Mouse (Mus musculus) cerebellum, adult 11-12 months (tissue): ENCODE measurements around the gene Naxd.
"Not testable (repeated sequence)": the region's sequence is repeated elsewhere in the genome, so short reads cannot be mapped to it uniquely, and the experiment has no call there.

ENCODE experiments used
- DNase-seq: peaks from one replicate; pipeline ENCODE4 v3.0.0; 2022

Naxd gene

DNA sequence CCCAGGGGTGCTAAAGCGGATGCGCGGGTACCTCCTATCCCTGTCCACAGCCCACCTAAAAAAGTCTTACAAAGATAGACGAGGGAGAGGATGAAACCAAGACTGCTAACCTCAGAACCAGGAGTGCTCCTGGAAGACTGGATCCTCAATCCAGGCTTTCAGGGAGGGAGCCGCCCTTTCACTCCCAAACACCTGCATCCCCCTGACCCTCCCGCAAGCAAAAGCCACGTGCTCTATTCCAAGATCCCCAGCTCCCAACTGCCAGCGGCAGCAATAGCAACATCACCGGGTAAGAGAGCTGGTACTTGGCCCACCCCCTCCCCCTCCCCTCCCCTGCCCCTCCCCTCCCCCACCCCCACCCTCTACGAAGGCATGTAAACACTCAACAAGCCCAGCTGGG is 21.9 kb upstream of the Naxd start:
- no peak for DNase-seq

DNA sequence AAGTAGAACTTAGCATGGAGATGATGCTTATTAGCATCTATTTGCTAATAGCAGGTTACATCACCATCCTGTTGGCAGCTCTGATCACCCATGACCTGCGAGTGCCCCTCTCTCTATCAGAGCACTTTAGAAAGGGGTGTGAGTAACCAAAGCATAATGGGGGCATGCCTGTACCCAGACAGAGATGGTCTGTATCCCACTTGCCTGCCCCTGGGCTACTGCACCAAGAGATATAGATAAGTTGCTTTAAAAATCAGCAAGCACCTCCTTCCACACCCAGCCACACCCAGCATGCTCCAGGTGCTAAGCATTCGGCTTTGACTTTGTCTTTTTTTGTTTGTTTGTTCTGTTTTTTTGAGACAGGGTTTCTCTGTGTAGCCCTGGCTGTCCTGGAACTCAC is 21.4 kb upstream of the Naxd start:
- DNase-seq, result no peak

DNA sequence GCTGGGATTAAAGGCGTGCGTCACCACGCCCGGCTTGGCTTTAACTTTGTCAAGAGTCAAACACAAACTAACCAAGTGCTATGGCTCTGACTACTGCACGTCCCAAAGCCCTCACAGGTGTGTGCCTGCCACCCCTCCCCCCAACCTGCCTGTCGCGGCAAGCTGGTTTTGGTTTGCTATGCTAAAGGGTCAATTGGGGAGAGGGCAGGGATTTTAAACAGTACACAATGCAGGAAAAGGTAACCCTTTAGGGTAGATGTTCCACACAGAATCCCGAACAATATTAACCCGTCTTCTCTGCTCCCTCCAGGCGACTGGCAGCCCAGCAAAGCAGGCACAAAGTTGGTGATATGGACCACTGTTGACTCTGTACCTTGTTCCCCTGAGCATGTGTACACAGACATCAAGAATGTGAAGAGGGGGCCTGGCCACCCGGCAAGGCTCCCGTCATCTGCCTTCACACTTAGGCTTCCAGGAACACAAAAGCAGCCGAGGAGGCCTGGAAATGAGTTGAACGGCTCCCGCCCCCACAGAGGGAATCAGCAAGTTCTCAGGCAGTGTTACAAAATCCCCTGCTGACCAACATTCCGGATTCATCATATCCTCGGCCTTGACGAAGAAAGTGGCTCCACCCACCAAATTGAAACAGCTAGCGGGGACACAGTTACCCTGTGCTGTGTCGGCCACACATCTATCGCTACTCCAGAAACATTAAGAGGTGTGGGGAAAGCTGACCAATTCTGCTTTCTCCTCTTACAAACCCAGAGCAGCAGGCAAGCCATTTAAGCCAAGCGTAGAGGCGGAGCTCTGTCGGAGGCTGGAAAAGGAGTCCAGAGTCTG is 20.7 kb upstream of the Naxd start:
- no peak for DNase-seq

DNA sequence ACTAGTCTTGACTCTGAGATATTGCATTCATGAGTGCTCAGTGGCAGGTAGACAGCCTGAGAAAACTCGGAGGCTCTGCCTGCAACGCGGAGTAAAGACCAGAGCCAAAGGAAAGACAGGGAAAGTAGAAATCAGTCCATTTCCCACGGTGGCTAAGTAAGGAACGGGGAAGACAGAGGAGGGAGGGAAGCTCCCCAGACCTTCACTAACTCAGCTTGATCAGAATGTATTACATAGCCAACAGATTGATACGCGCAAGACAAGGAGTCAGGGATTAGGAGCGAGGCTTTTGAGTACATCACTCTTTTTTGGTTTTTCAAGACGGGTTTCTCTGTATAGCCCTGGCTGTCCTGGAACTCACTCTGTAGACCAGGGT is 20.1 kb upstream of the Naxd start:
- DNase-seq, result no peak

DNA sequence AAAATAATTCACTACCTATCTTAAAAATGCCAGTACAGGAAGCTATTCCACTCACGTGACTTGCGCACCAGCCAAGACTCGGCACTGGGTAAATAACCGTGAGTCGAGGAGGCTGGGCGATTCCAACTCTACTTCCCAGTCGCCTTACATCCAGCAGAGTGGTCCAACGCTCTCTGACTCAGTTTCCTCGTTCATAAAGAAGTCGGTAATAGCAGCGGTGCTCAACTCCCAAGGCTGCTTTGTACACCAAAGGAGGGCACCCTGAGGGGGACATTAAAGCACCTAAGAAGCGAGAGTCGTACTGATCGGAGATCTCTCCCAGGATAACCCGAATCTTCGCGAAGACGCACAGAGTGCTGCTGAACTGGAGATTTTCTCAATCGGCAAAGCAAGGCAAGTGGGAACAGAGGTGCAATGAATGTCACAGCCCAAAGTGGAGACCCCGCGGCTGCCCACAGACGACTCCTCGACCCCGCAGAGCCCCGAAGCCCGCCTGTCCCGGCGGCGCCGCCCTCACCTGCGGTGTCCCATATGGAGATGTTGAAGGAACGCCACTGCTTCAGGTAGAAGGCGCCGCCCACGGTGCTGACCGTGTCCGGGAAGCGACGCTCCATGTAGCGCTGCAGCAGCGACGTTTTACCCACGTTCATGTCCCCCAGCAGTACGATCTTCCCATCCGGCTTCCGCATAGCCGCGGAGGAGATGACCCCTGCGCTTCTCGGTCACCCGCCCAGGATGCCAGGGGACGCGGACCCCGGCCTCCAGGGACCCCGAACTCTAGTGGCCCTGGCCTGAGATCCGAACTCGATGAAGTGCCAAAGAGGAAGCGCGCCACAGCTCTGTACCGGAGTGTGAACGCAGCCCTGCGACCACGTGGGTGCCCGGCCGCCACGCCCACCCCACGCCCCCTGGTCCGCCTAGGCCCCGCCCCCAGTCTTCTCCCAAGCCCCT is 19.2 kb upstream of the Naxd start, which contains the start of gene Rab20:
Gene Rab20, minus strand, starts transcription at position 900 of the 951 bp plus-strand sequence.
- no peak for DNase-seq

DNA sequence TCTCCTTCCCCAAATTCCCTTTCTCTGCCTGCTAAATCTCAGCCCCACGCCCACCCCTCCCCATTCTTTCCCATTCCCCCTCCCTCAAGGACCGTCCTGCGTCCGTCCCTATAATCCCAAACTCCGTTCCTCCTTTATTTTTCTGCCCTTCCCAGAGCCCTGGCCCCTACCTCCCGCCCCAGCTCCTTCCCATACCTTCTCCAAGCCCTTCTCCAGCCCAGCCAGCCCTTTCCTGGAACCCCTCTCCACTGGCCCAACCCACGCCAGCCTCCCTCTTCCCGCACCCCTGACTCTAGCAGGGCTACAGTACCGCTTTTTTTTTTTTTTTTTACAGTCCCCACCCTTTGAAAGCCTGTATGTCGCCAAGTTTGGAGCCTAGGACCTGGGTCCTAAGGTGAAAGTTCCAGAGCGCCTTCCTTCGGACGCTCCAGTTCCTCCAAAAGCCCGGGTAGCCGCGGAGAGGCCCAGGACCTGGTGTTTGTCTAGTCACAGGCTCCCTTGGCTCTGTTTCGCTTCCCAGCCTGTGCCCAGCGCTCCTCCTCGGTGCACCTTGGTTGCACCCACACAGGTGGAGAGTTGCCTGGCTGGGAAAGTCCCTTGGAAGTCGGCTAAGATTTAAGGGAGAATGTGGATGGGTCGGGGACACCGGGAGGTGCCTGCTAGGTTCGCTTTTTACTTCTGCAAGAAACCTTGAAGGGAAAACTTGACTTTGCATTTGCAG is 18.3 kb upstream of the Naxd start:
- DNase-seq, result no peak

DNA sequence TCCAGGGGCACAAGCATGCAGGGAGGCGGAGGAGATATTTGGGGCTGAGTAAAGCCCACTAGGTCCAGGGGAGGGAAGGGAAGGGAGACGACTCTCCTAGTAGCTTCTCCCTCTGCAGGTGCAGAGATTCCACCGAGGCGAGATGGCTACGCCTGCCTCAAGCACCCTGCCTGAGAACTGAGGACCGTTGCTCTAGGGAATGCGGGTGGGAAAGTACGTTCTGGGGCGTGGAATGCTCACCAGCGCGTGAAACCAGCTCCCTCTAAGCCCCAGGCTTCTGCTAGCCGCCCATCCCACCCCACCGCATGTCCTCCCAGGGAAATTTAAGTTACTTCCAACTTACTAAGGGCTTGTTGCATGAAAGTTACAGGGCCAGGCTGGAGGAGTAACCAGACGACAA is 17.7 kb upstream of the Naxd start:
- DNase-seq, result no peak

DNA sequence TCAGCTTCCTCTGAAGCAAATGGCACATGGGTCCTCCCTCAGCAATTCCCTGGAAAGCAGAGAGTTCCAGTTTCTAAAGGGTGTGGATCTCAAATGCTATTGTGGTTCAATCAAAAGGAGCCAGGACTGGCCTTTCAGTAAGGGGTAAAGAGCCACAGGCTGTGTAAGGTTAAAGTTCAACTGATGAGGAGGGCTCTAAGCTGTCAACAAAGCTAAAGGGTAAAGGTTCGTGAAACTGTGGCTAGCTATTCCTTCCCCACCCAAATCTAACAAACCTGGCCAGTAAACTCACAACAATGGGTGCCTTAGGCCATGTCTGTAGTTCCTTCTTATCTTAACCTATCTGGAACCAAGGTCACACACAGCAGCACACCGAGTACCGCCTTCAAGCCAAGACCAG is 15.4 kb upstream of the Naxd start:
- DNase-seq, result no peak

DNA sequence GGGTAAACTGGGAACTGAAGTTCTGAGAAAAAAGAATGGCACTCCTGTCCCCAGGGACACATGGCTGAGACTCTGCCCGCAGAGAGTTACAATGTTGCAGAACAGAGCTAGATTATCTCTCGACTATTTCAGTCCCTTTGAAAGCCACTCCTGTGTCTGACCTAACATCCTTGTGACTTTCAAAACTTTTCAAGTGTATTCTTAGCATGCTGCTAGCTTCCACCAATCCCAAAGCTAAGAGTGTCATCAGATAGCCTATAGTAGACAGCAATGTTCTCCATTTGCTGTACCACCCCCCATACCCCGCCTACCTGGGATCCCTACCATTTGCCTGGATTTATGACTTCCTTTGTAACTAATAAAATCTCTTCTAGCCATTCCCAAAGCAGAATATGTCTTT is 14.8 kb upstream of the Naxd start:
- no peak for DNase-seq

DNA sequence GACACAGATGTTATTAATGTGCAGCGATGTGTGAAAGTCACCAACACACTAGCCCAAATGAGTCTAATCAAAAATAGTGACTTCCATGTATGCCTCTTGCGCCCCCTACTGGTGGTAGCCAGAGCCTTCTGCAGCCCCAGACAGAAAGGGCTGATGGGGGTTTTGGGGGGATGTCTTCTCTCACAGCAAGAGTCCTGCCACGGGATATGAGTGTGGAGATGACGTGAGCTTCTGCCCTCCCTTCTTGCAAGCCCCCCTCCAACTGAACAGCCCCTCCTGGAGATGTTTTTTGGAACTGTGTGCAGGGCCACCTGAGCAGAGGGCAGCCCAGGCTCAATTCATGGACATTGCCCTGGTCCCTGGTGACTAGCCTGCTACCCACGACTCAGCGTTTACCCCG is 11.2 kb upstream of the Naxd start:
- DNase-seq, result no peak

DNA sequence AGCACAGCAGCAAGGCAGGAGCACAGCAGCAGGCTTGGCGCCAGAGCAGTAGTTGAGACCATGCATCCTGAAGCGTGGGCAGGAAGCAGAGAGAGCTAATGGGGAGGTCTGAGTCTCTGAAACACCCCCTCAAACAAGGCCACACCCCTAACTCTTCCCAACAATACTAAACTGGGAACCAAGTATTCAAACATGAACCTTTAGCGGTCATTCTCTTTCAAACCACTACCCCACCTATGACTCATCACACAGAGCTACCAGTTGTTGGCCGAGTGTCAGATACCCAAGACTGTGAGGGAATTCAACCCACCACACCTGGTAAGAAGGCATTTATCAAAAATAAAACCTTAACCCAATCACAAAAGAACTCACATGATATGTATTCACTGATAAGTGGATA is 10.1 kb upstream of the Naxd start:
- DNase-seq, result no peak

DNA sequence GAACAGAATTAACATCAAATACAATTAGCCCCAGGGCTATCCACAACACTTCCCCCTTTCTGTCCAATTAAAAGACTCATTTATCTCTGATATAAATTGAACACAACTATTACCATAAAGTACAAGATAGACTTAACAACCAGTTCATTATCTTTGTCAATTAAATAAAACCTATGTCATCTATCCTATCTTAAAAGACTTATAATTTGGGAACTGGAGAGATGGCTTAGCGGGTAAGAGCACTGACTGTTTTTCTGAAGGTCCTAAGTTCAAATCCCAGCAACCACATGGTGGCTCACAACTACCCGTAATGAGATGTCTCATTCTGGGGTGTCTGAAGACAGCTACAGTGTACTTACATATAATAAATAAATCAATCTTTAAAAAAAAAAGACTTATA is 5.0 kb upstream of the Naxd start:
- not testable (repeated sequence) for DNase-seq

DNA sequence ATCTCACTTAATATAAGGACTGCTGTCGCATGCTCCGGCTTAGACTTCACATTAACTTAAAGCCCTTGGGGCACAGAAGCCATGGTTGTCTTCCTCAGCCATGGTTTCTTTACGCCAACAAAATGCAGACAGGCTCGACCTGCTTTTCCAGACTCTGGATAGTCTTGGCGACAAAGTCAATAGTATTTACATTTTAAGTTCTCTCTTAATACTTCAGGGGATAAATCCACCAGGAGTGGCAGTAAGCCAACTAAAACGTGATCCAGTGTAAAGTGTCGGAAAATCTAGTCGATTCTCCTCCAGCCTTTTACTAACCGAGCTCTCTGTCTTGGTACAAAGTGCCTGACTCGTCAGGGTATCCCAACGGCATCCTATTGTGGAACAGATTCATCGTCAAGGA is 975 bp downstream of the Naxd start:
- no peak for DNase-seq

DNA sequence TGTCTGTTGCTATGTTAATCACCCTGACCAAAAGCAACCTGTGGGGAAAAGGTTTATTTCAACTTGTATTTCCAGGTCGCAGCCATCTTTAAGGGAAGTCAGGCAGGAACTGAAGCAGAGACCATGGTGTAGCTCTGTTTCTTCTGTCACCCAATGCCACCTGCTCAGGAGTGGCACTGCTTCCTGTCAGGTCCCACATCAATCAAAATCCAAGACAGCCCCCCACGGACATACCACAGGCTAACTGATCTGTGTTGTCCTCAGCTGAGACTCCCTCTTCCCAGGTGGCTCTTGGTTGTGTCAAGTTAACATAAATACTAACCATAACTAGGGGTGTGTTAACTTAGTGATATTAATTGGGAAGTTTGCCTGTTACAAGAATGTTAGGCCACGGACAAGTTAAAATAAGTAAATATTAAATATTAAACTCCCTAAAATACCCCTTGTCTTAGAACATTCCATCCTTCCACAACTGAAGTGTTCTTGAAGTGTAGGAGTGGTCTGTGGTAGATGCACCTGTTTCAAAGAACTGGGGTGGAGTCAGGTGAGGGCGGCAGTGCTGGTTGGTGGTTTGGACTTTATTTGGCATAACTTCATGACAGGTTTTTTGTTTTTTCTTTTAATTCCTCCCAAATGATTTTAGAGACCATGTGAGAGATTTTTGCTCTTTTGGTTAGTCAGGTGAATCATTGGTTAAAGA is 1.6 kb downstream of the Naxd start:
- DNase-seq, result no peak

DNA sequence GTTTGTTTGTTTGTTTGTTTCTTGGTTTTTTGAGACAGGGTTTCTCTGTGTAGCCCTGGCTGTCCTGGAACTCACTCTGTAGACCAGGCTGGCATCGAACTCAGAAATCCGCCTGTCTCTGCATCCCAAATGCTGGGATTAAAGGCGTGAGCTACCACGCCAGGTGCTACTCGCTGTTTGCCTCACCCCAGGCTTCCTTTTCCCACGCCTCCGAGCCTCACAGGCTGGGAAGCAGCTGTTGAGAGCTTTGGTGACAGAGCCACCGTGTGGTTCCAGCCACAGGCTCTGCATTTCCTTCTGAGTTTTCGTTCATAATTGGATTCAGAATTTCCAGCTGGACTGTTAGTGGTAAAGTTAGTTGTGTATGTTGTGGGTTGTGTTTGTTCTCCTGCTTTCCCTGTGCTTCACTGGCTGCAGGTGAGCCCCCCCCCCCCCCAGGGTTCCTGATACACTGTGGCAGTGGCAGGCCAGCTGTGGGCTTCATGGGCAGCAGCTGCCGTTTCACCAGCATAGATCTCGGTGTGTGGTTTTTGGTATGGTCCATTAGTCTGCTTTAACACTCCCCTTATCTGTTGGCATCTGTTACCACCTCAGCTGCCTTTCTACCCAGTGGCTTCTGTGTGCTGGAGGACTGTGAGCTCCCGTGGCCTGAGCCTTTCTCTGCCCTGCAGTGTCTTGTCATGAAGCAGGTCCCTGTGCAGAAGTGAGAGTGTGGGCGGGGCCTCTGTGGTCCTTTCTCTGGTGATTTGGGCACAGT is 6.3 kb downstream of the Naxd start:
- no peak for DNase-seq

DNA sequence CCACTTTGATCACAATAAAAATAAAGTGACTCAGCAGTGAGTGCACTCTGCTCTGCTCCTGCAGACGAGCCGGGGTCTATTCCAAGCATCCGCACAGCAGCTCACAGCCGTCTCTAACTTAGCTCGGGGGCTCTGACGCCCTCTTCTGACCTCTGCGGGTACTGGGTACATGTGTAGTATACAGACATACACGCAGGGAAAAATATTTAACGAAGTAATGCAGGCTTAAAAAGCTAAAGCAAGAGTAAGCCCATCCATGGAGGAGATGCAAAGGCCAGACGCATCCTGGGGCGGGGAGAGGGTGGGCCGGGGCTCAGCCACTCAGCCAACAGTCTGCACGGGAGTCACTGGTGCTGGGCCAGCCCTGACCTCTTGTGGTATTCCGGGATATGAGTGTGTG is 8.8 kb downstream of the Naxd start:
- no peak for DNase-seq

DNA sequence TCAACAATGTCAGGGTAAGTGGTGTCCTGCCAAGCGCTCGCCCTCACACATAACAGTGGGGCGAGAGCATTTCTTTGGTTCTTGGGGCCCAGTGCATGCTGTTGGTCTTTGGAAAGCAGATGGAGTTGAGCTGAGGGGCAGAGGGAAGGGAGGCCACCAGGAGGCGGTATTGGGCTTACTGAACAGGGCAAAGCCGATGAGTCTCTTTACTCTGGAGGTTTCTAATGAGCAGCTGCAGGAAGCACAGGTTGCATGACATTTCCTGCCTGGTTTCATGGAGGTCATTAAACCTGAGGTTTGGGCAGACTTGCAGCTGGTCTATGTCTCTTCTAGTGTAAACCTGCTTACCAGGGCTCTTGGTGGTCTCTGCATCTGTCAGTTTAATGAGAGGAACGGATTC is 9.5 kb downstream of the Naxd start:
- no peak for DNase-seq

DNA sequence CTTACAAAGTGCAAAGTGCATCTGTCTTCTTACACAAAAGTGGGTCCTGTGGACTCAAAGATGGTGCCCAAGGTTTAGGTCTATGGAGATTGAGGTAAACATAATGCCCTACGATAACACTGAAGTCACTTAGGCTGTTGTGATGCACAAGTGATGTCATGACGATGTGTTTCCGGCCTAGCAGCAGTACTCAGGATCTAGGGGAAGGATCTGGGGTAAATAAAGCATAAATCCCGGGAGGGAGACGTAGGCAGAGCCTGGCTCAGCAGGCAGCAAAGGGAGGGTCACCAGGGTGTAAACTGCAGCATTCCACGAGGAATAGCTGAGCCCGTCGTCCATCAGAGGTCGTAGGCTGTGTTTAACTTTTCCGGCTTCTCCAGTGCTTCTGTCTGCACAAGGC is 11.6 kb downstream of the Naxd start:
- no peak for DNase-seq

DNA sequence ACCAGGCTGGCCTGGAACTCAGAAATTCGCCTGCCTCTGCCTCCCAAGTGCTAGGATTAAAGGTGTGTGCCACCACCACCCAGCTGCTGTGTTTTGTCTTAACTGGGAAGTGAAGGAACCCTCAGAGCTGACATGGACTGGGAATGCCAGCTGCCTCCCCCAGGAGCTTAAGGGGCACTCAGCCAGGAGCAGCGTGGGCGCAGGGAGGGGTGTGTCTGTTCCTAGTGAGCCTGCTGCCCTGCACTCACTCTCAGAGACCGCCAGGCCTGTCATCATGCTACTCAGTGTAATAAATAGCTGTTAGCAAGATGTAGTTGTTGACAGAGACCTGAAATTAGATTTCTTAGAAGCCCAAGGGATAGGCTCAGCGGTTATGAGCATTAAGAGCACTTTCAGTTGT is 13.7 kb downstream of the Naxd start:
- no peak for DNase-seq

DNA sequence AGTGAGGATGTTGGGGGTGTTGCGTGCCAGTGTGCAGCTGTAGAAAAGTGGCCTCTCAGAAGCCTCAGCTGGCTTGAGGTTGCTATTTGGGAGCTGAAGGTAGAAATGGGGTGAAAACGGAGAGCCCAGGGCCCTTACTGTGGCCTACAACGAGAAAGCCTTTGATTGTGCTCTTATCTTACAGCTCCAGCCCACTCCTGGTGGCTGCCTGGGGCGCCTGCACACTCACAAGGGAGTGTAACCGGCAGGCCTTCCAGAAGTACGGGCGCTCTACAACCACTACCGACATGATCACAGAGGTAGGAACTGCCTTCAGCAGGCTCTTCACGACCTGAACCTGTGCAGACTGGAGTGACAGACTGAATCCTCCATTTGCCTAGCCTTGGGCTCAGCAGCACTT is 15.4 kb downstream of the Naxd start:
- no peak for DNase-seq

DNA sequence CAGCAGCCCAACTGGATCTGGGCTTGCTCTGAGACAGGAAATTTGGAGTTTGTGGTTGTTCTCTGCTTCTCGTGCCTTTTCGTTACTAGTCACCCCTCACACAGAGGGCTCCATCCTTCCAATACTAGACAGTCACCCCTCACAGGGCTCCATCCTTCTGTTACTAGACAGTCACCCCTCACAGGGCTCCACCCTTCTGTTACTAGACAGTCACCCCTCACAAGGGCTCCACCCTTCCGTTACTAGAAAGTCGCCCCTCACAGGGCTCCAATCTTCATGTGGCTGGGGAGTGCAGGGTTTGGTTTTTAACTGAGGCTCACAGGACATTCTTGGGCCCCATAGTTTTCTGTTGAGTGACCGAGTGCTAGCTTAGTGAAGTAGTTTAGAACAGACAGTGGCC is 15.9 kb downstream of the Naxd start:
- no peak for DNase-seq

DNA sequence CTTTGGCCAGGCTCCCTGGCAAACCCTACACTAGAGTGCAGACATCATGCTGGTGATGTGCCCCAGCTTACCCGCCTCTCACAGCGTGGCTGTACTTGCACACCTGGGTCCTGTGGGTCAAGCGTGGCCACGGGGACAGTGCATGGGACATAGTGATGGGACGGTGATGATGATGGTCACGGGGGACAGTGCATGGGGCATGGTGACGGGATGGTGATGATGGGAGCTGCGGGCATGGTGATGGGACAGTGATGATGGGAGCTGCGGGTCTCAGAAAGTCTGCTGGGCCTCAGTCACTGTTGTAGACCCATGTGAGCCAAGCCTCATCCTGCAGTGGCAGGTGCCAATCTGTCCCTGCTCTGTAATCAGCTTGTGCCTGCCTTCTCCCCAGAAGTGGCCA is 19.0 kb downstream of the Naxd start:
- DNase-seq, result no peak
